Mouse (Mus musculus) CD4-positive, CD25-positive, alpha-beta regulatory T cell, adult 4 months (primary cell): ENCODE measurements around the gene Fdx1. TPM values are rescaled to one million over a fixed set of nuclear protein-coding genes. Genes with fewer than 3 reads are reported as not detected.

Experiments used
- ATAC-seq: one replicate; pipeline ENCODE4 v1.8.0; 2017
- polyA plus RNA-seq, 2 experiments: library from polyadenylated mRNA; unstranded; fragments of 100-300 nt; shearing (Covaris generic); gene quantifications; one replicate each; pipeline ENCODE4 v1.2.1; 2017

Fdx1 gene
- 10 to 100 TPM in 1 of 2 experiments, 1 to 10 TPM in 1; 9.2 to 12.9 TPM for polyA plus RNA-seq

DNA sequence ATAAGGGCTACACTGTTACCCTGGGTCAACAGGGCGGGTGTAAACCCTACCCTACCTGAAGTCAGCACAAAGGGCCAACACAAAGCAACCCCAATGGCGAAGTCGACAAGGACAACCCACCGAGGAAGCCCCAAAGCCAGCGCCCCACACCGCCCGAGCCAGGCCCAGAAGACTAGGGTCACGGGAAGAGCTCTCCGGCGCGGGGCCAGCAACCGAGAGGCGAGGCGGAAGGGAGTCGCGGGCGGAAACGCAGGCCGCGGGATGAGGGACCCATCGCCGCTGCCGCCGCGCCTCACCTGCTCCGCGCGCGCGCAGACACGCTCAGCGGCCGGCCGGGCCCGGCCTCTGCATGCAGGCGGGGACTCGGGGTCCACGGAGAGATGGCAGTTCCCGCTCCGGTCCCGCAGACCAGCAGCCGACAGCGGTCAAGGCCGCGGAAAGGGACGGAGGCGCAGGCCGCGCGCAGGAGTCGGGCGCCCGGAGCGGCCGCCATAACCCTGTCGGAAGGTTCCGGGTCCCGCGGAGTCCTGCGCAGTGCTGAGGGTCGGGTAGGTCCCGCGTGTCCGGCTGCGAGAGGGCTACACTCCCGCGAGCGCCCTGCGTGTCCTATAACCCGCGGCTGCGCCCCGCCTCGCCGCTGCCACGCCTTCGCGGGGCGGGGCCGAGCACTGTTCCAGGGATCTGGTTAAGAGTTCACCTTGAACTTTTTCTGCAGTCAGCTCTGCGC is at the start of gene Fdx1:
Gene Fdx1, minus strand, starts transcription at position 582 of the 727 bp plus-strand sequence.
- ATAC-seq, result peak; percentile 72

DNA sequence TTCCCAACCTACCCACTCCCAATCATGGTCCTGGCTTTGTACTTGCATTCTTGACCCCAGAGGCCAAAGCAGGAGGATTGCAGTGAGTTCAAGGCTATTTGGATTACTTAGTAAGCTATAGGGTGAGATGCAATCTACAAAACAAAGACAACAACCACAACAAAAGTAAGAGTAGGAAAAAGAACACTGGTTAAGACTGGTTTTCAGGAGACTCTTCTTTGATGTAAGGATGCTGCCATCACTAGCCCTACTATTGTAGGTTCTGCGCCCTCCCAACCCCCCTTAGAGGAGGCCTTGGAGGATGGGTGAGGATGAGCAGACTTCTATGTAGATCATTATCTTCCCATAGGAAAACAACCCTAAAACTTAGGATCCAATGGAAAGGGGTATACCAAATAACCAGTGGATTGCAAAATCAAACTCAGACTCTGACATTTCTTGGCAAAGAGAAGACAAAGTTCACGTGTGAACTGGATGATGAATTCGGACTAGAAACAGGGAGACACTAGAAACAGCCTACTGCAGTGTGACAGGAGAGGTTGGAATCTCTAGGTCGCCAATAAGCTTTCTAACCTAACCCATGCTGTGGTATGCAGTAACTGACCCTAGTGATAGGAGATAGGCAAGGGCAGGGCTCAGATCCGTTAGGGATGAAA is 49.6 kb upstream of the Fdx1 start:
- ATAC-seq, result no peak

GRCm38 (mm10) chr9:52012311-52012710 is 49.0 kb upstream of the Fdx1 start:
- ATAC-seq, result no peak

GRCm38 (mm10) chr9:52008511-52008910 is 45.2 kb upstream of the Fdx1 start:
- ATAC-seq, result no peak

DNA sequence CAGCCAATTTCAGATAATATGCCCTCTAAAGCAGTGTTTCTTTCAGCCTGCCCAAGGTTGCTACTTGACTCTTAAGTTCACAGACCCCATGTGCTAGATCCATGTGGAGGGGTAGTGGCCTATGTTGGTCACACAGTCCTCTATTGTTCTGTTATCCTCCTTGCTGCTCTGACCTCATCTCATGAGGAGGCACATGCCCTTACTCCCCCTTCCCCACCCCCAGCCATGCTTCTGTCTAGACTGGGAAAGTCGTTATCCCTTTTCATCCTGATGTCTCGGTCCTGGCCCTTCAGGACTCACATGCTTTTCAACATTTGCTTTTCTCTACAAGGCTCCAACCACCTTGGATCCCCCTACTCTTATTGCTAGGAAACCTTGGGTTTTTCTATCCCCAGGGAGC is 44.0 kb upstream of the Fdx1 start:
- no peak for ATAC-seq

DNA sequence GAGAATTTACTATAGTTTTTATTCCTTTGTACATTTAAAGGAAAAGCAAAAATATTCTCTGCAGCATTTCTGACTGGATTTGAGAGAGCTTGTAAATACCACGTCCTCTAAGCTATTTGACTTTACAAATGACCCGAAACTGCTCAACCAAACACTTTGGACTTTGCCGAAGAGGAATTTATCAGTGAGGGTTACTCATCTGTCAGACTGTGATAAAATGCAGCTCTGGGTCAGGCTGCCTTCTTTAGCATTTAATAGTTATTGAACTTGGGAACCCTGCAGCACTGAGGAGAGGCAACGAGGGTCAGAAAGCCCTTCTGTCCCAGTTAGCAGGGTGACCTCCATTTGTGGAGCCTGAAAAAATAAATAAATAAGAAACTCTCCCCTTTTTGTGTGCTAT is 40.1 kb upstream of the Fdx1 start:
- no peak for ATAC-seq

- no peak for ATAC-seq
These were observed 32.2 kb upstream of the Fdx1 start for GRCm38 (mm10) chr9:51995331-51996099.

- no peak for ATAC-seq
These were observed 31.4 kb upstream of the Fdx1 start for GRCm38 (mm10) chr9:51994636-51995260.

DNA sequence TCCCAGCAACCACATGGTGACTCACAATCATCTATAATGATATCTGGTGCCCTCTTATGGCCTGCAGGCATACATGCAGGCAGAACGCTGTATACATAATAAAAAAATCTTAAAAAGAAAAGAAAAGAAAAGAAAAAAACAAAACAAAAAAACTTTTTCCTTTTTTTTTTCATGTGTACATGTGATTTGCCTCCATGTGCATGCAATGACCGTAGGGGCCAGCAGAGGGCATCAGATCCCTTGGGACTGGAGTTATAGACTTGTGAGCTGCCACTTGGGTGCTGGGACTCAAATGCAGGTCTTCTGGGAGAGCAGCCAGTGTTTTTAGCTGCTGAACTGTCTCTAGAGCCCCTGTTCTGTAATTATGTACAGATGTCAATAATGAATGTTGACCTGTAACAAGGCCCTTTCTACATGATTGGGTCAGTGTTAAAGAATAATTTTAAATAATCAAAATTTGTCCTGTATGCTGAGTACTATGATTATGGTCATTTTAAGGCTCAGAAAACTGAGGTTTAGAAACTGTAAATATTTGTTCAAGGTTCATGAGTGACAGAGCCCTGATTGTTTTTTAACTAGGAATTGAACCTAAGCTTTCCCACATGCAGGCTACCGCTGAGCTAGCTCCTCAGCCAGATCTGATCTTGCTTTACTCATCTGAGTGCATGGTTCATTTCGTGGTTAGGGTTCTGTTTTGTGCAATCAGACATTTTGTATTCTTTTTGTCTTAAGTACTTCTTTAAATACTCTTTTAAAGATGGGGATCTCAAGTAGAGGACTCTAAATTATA is 30.3 kb upstream of the Fdx1 start:
- no peak for ATAC-seq

DNA sequence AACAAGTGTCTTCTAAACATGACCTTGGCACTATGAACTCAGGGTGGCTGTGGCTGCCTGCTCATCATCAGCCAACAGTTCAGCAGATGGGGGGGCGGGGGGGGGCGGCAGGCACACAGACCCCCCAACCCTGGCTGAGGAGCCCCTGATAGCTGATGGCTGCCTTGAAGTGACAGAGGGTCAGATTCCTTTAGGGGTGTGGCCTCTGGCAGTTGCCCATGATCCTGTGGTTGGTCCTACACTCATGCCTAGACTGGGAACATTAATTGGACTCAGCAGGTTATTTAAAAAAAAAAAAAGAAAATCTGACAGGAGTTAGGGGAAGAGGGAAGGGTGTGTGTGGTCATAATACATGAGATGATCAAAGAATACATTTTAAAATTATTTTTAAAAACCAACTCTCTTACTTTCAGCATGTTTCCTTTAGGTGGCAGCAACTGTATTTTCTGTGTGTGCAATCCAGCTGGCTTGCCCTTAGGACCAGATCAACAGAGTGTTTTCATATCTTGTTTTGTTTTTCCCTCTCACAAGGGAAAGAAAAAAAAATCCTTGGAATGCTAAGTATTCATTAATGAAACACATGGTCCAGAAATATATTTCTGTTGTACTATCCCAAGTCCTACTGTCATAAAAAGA is 28.0 kb upstream of the Fdx1 start:
- no peak for ATAC-seq

- ATAC-seq, result no peak
These were observed 27.5 kb upstream of the Fdx1 start for GRCm38 (mm10) chr9:51990828-51991227.

DNA sequence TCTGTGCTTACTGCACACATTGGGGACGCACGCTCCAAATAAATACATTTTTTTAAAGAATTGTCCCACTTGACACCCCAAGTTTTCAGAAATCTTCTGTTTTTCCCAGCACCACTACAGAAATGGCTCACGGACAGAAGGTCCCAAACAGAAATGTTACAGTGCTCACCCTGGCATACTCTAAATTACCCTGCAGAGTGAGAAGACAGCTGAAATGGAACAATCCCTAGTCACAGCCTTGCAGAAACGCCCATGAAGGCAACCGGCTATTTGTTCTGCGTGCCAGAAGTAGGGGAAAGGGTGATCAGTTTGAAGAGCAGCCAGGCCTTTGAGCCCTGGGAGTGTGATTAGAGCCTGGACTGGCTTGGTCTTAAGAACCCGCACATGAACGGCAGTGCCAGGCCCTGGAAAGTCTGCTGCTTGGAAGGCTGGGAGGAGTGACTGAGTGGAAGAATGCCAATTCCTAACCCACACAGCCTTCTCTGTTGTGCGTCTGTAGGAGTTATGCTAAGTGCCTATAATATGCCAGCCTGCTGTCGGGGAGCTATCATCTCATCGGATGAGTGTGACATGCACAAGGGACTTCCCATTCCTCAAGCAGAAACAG is 22.2 kb upstream of the Fdx1 start:
- ATAC-seq, result no peak

DNA sequence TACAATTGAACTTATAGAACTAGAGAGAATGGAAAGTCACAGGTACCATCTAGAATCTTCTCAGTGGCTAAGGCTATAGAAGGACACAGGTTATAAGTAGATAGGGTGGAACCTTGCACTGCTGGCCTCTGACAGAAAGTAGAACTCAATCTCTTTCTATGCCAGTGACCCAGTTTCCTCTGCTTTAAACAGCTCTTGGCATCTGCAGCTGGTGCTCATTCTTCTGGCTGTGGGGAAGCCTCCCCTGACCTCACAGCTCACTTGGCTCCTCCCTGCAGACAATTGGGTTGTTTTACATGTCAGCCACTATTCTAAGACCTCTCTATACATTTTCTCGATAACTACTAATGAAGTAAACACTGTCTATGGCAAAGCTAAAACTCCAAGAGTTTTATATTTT is 17.8 kb upstream of the Fdx1 start:
- ATAC-seq, result no peak

DNA sequence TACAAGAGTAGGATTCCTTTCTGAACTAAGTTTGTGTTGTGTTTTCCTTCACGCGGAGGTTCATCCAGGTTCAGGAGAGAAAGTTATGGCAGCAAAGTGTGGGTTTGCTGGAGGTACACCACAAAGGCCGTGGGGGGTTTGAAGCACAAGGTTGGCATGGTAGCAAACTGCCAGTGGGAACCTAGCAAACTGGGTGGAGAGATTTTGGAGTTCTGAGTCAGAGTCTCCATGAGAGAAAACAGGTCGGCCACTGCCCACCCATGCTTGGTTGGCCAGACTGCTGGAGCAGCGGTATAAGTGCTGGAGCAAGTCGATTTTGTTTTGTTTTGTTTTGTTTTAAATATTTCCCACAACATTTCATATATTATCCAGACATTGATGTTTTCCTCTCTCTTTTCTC is 15.9 kb upstream of the Fdx1 start:
- ATAC-seq, result no peak

- ATAC-seq, result peak; percentile 26
These were observed 15.3 kb upstream of the Fdx1 start for GRCm38 (mm10) chr9:51978545-51979259.

GRCm38 (mm10) chr9:51977439-51978000 is 14.2 kb upstream of the Fdx1 start:
- ATAC-seq, result peak; percentile 87

DNA sequence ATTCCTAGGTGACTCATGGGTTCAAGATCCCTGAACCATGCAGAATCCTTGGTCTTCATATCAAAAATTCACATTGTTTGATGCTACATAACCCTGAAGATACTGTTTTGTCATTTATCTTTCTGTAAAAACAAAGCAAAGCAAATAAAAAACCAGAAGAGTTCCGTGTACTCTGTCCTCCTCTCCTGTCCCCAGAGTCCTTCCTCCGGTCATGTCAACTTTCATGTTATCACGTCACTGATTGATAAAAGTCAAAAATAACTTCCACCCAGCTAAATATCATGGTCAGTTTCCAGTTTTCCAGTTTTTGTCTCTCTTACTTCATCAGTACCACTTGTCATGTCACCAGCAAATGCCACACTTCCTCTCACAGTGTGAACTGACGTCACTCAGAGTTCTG is 11.5 kb upstream of the Fdx1 start:
- no peak for ATAC-seq

GRCm38 (mm10) chr9:51973846-51974245 is 10.5 kb upstream of the Fdx1 start:
- no peak for ATAC-seq

GRCm38 (mm10) chr9:51966373-51966772 is 3.0 kb upstream of the Fdx1 start:
- no peak for ATAC-seq

DNA sequence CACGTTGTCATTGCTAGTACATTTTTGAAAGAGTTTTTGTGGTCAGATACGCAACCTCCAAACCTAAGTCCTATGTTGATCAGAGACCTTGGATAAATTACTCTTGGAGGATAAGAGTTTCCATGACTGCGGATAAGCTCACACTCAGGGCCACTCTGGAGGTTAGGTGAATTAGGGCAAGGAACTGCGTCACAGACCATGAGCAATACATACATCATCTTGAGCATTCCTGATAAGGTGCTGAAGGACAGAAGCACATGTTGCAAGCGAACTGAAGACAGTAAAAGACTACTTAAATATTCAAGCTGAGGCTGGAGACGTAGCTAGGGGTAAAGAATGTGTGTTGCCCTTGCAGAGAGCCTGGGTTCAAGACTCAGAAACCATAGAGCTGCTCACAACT is 754 bp upstream of the Fdx1 start:
- ATAC-seq, result no peak
